Mouse (Mus musculus): ENCODE data around the gene Dhx32. TPM values are rescaled to one million over a fixed set of nuclear protein-coding genes. Genes with fewer than 3 reads are reported as not detected.
A peak's percentile ranks its signal among the peaks of the same experiment; 100 is the strongest.

Gene Dhx32
- total RNA-seq, 2 experiments from 2014 or later = 39.1 TPM

GRCm38 (mm10) chr7:133768517-133768916 is 14.0 kb downstream of the Dhx32 start:
- DNase-seq = no peak

GRCm38 (mm10) chr7:133768027-133768426 is 14.5 kb downstream of the Dhx32 start:
- DNase-seq = no peak

GRCm38 (mm10) chr7:133765849-133766243 is 16.7 kb downstream of the Dhx32 start:
- DNase-seq = peak; percentile 71 to 72

GRCm38 (mm10) chr7:133765240-133765848 is 17.2 kb downstream of the Dhx32 start:
- no peak for DNase-seq

GRCm38 (mm10) chr7:133764425-133764824 is 18.1 kb downstream of the Dhx32 start:
- DNase-seq = no peak

GRCm38 (mm10) chr7:133762696-133763095 is 19.8 kb downstream of the Dhx32 start:
- no peak for DNase-seq

- DNase-seq = peak in 1 of 2 experiments; percentile 26
These were observed 22.7 kb downstream of the Dhx32 start for GRCm38 (mm10) chr7:133759611-133760353.

GRCm38 (mm10) chr7:133758716-133759115 is 23.8 kb downstream of the Dhx32 start:
- no peak for DNase-seq

- DNase-seq = no peak
These were observed 24.5 kb downstream of the Dhx32 start for GRCm38 (mm10) chr7:133757961-133758455.

GRCm38 (mm10) chr7:133751163-133751562 is 31.4 kb downstream of the Dhx32 start:
- DNase-seq = no peak

GRCm38 (mm10) chr7:133750666-133751065 is 31.9 kb downstream of the Dhx32 start:
- DNase-seq = no peak

- peak in 1 of 2 experiments; percentile 37 for DNase-seq
These were observed 33.8 kb downstream of the Dhx32 start for GRCm38 (mm10) chr7:133748753-133749152.

- DNase-seq = no peak
These were observed 35.2 kb downstream of the Dhx32 start for GRCm38 (mm10) chr7:133747372-133747771.

GRCm38 (mm10) chr7:133744701-133745100 is 37.8 kb downstream of the Dhx32 start:
- no peak for DNase-seq

GRCm38 (mm10) chr7:133744209-133744608 is 38.3 kb downstream of the Dhx32 start:
- DNase-seq = no peak

GRCm38 (mm10) chr7:133743611-133744010 is 38.9 kb downstream of the Dhx32 start:
- DNase-seq = no peak

GRCm38 (mm10) chr7:133742530-133743325 is 39.8 kb downstream of the Dhx32 start:
- DNase-seq = no peak

- no peak for DNase-seq
These were observed 42.0 kb downstream of the Dhx32 start for GRCm38 (mm10) chr7:133740558-133740957.

- DNase-seq = no peak
These were observed 50.4 kb downstream of the Dhx32 start for GRCm38 (mm10) chr7:133731971-133732645.

GRCm38 (mm10) chr7:133730324-133731191 is 52.0 kb downstream of the Dhx32 start:
- no peak for DNase-seq

- DNase-seq = no peak
These were observed 53.2 kb downstream of the Dhx32 start for GRCm38 (mm10) chr7:133729351-133729750.

Data from layer of hippocampus, postnatal 36 days (tissue).